Mouse (Mus musculus) cerebellum, postnatal 10 days (tissue): ENCODE data around the gene Cwf19l1.

Source experiments
- DNase-seq, 2 experiments: peaks; one replicate each; pipeline ENCODE4 v3.0.0; 2021; ENCODE audit warnings: mixed read lengths in 2 of 2

Cwf19l1 gene

DNA sequence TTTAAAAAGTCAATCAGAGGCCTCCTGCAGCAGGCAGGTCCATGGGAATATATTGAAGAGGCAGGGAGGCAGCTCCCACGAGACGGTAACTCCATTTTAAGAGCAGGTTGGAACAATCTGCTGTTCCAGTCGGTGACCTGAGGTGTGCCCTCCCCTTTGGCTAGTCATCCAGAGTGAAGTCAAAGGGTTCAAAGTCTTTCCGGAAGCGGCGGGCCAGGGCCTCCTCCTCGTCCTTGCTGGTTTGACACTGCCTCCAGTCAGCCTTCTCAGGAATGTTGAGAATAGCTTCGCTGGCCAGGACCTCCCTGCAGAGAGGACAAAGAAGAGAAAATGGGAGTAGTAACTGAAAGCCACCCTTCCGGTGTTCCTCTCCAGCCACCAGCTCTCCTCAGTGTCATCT lies 25.3 kb downstream of the Cwf19l1 start:
- no peak for DNase-seq

DNA sequence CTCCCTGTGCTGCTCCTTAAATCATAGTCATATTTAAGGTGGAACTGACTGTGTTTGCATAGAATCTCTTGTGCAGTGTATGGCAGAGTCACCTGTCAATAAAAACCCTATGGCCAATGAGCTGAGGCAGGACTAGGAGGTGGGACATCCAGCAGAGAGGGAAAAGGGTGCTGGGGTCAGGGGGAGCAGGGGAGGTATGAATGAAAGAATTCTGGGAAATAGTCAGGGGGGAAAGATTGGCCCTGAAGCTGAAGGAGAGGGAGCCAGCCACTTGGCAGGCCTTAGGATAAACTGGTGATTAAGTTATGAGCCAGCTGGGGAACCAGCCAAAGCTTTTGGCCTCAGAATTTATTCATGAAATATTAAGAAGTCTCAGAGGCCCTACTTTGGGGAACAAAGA lies 26.7 kb downstream of the Cwf19l1 start:
- peak; percentile 37 to 40 for DNase-seq

DNA sequence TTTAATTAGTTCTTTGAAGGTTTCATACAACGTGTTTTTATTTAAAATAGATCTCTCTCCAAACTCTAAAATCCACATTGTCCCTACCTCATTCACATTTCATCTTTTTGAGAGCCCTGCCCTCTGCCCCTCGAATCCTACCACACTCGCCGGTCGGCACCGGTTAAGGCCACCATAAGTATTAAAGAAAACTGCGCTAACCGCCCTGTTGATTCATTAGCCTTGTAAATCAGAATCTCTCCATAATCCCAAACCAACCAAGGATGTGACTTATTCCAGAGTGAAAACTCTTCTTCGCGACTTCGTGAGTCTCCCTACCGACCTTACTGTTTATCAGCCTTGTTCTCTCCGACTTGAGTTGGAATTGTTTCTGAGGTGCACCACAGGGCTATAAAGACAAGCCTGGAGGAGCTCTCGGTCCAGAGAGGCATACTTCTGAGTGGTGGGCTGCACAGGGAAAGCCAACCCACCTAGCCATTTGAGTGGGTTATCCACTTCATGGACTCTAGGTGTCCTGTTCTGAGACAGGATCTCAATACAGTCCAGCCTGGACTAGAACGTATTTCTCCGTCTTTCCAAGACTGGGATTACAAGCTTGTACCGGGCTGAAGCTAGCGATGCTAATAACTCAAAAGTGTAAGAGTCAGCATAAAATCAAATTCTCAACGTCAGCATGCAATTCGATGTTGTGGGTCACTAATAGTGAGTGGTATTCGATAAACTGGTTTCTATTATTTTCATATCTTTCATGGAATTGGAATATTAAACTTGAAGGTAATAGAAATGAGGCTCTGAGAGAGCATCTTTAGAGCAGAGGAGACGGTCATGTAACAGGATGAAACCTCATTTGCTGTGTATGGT lies 27.8 kb downstream of the Cwf19l1 start:
- DNase-seq: peak in 1 of 2 experiments; percentile 12

DNA sequence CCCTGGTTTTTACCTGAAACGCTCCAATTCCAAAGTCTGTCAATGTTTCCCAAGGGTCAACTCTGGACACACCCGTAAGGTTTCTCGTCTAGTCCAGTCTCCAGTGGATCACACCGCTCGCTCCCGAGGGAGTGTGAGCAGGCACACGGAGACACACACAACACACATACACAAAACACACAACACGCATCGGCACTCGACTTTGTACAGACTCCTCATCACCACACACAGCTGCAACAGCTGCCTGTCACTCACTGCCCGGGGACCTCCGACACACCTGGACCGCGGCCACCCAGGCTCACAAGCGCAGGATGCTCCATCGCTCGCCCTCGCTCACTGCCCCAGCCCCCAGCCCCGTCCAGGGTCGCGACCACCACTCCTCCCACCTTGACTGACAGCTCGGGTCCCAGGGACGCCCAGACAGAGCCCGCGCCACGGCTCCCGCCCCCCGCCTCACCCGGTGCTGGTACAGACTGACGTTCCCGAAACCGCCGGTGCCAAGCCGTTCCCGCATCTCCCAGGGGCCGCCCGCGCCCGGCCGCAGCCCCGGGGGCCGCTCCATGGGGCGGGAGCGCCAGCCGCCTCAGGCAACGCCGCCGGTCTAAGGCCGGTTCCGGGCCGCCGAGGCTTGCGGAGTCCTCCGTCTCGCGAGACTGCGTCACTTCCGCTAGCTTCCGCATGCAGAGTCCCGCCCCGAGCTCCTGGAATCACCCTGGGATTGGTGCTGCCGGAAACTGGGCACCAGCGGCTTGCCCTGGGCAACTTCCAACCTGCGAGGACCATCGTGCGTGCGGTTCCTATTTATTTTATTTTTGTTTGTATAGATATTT lies 28.6 kb downstream of the Cwf19l1 start, which contains the start of gene Chuk:
TSS of gene Chuk (minus strand) at position 650 of the 830 bp plus-strand sequence.
- DNase-seq: peak; percentile 98

DNA sequence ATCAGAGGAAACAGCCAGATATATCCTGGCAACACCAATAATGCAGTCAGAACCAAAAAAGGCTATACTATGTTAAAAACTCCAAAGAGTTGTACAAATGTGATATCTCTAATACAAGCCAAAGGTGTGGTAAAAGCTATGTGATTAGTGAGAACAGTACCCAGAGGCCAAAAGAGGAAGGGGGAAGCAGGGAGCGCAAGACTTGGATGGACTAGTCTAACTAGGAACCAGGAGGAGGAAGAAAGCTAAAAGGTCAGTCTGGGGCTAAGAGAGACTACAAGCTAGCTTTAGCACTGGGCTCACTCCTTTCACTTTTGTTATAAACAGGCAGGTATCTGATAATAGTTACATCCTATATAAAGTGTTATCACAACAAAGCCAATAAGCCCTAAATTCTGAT lies 31.3 kb downstream of the Cwf19l1 start:
- no peak for DNase-seq

DNA sequence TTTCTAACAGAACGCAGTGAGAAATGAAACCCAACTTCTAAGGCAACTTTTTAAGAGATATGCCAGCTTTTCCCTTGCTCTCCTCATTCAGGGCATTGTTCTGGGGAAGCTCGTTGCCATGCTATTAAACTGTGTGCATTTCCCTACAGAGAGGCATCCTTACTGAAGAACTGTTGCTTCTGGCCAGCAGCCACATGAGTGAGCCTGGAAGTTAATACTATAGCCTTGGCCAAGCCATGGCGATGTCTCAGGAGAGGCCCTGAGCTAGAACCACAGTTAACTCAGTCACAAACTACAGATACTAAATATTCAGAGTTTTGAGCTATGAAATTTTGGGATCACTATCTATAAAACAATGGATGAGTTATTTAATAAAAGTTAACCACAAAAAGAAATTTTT lies 32.7 kb downstream of the Cwf19l1 start:
- no peak for DNase-seq

DNA sequence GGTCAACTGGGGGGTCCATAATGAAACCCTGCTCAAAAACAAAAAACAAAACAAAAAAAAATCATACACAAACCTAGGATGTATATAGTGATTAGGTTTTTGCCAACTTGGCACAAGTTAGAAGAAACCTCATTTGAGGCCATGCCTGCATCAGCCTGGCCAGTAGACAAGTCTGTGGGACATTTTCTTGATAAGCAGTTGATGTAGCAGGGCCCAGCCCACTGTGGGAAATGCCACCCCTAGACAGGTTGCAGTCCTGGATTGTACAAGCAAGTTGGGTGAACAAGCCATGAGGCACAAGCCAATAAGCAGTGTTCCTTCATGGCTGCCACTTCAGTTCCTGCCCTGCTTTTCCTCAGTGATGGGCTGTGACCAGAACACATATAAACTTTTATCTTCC lies 34.8 kb downstream of the Cwf19l1 start:
- no peak for DNase-seq

DNA sequence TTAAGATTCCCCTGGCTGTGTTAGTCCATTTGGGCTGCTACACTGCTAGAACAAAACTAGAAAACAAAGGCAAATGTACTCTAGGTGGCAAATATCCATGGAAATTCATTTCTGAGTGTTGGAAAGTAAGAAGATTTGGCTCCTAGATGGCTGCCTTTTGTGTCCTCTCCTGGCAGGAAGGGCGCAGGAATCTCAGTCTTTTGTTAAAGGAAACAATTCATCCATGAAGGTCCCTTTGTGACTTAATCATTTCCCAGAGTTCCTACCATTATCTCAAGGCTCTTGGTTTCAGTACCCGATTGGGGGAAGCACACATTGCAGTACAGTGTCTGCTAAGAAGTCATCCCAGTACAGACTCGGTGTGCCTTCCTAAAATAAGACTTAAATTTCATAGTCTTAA lies 49.4 kb downstream of the Cwf19l1 start:
- no peak for DNase-seq

DNA sequence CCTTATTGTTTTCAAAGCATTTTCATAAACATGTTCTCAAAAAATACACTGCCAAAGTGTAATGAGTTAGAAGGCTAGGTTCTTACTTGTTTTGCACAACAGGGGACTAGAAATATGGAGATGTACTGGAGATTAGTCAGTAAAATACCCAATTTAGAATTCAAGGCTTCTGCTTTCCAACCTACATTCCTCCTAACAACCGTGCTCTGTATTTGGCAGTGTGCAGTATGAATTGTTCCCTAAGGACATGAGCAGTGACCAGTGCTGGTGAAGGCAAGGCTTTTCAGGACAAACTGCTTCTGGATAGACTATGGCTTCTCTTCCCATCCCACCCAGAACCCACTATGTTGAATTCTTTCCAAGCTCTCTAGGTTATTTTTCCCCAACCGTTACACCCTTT lies 54.8 kb downstream of the Cwf19l1 start:
- DNase-seq: no peak

DNA sequence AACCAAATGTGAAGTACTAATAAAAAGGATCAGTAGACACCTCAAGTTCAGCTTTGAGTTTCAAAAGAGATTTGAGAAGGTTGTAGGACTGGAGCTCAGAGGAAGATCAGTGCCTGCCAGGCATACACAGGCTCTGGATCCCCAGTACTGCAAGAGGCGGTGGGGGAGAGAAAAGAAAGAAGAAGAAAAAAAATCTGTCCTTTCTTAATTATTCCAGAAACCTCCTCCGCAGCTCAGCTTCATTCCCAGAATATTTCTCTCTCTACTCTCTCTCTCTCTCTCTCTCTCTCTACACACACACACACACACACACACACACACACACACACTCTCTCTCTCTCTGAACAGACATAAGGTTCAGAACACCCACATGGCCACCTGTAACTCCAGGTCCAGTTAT lies 55.7 kb downstream of the Cwf19l1 start:
- DNase-seq: no peak

DNA sequence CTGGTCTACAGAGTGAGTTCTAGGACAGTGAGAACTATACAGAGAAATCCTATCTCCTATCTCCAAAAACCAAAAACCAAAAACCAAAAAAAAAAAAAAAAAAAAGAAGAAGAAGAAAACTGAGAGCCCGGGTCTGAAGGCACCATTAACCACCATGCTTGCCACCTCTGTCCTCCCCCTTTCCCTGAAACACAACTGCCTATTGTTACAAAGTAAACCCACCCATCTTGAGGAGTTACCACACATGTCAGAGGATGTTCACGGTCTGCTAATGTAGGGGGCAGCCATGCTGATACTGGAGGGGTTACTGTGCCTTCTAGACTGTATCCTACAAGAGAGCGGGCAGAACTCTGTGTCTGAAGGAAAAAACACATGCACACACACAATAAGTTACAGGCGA lies 58.7 kb downstream of the Cwf19l1 start:
- no peak for DNase-seq

DNA sequence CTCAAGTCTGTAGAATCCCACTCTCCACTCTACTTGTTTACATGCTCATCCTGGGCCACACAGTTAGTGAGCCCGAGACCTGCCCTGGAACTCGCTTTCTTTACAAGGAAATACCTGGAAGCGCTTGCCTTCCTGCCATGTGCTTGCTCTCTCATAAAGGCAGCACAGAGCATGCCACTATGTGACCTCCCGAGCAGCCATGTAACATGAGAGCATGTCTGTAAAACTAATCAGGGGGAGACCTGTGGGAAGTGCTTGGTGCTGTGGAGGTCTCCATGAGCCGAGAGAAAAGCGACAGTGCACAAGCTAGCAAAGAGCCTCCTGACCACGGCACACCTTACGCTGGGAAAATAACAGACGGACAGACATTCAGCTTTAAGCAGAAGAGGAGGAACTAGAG lies 59.2 kb downstream of the Cwf19l1 start:
- DNase-seq: no peak

DNA sequence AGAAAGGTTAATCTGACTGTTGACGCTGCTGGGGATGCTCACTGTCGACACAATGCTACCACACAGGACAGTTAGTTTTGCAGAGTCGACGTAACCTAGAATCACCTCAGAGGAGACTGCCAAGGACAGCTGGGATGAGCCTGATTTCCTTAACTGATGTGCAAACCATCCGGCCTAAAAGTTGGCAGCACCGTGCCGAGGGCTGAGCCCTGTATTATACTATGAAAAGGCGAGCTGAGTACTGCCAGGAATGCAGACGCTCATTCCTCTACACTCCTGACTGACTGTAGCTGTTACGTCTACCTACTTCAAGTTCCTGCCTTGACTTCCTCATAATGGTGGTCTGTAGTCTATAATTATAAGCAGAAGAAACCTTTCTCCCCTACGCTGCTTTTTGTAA lies 60.7 kb downstream of the Cwf19l1 start:
- DNase-seq: no peak

DNA sequence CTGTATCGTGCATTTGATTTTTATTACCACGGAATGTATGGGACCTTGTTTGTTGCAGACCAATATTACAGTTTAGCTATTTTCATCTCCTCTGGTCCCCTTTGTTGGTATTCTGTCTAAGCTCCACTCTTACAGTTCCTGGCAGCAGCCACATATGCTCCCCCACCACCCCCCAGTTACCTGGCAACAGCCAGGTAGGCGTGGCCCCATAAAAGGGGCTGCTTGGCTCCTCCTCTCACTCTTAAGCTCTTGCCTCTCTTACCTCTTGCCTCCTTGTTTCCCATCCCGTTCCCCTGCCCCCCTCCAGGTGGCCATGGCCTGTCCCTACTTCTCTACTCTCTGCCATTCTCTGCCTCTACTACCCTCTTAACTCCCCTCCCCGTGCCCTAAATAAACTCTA lies 64.5 kb downstream of the Cwf19l1 start:
- peak; percentile 7 to 16 for DNase-seq

DNA sequence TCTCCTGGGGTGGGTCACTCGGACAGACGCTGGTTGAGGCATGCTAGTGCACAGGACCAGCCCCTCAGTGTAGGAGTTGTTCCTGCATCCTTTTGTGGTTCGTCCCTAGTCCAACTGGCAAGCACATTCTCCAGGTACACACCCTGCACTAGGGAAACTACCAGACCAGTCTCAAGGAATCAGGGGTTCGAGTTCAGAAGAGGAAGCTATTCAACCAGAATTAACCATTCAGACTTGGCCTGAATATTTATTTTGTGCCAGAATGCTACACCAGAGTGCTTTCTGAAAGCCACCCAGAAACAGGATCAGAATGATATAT lies 65.8 kb downstream of the Cwf19l1 start:
- no peak for DNase-seq

DNA sequence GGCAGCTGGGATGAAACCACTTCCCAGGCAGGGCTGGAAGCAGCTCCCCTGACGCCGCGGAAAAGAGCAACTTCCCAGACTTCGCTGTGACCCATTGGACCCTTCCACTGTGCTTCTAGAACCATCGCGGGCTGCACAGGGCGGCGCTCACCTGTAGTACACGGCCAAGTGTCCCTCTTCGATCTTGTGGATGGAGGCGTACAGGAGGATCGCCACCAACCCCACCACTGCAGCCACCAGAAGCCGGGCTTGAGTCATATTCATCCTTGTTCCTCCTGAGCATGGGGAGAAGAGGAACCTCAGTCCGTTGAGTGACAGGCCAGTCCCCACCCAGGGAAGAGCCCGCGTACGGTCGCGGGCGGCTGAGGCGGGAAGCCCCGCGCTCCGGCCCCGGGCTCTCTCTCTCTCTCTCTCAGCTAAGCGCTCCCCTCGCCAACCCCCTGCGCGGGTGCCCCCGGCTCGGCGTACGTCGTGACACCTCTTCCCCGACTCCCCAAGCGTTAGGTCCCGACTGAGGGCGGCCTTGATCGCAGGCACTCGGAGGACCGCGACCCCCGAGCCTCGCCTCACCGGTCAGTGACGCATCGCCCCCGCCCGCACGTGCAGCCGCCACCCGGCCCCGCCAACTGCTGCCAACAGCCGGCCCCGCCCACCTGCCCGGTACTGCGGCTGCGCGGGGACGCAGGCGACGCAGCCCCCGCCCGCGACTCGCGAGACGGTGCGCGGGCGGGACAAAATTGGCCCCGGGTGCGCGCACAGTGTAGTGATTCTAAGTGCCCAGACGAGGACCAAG lies 66.4 kb downstream of the Cwf19l1 start, which contains the start of gene Erlin1:
TSS of gene Erlin1 (minus strand) at position 665 of the 793 bp plus-strand sequence.
- peak; percentile 98 to 99 for DNase-seq

DNA sequence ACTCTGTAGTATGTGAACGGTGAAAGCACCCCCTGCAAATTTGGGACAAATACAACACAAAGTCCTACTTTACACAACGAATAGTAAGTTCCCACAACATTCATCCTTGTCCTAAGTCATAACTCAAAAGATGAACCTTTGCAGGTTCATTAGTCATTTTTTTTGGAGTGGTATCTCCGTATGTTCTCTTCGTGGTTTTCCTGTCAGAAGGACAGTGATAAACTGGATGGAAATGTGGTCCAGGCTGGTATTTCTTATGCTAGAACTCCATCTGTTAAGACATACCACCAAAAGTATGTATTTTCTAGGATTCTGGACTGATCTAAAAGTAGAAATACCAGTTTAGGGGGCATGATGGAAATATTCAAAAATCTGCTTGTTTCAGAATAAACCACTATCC lies 67.4 kb downstream of the Cwf19l1 start:
- DNase-seq: no peak

DNA sequence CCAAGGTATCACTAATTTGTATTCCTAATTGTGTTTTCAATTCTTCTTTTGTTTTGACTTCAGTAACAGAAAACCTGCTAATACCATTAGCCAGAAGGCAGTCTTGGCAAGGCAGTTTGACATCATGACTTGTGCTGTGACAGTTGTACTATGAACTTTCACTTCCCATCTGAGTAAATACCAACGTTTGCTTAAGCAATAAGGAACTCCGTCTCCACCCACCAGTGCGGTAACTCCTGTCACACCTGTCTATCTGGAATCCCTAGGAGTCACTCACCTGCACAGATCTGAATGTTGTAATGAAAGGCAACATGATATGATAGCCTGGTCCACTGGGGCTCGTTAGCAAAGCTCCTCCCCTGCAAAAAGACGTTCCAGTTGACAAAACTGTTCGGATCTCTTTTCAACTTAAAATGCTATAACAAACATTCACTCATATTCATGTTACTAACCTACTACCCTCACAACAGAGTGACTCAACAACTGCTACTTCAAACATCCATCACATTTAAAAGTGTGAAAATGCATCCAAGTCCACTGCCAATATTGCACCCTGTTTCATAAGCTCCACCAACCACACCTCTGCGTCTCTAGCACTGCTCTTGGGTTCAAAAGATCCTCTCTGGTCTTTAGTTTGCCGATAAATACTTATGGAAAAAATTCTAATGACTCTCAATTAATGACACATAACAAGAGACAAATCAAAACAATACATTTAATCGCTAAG lies 68.2 kb downstream of the Cwf19l1 start:
- no peak for DNase-seq

DNA sequence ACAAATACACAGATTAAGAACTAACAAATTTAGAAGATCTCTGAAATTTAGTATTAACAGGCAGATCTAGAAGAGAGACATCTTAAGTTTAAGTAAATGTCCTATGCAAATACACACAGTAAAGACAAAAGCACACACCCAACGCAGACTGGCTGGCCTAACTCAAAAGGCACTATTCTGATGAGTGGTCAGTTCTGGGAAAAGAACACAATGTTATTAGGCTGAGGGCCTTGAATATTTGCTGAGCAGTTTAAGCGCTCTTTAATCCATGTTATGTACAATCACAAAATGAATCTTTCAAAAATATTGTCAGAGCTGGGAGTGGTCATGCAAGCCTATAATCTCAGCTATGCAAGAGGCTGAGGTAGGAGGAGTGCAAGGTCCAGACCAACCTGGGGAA lies 70.9 kb downstream of the Cwf19l1 start:
- no peak for DNase-seq

DNA sequence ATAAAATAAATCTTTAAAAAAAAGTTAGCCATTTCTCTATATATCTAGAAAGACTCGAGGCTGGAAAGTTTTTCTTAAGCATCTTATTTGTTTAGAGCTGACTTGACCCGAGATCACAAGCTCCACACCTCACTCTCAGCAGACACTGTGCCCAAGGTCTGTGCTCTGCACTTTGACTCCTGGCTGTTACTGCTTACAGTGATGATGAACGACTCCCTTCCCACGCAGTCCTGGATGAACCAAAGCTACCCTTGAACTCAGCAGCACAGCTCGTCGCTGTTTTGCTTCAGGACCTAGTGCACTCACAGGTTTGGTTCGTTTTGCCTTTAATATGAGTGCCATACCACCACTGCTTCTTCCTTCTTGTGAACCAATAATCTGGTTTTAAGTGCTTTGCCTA lies 71.9 kb downstream of the Cwf19l1 start:
- no peak for DNase-seq

DNA sequence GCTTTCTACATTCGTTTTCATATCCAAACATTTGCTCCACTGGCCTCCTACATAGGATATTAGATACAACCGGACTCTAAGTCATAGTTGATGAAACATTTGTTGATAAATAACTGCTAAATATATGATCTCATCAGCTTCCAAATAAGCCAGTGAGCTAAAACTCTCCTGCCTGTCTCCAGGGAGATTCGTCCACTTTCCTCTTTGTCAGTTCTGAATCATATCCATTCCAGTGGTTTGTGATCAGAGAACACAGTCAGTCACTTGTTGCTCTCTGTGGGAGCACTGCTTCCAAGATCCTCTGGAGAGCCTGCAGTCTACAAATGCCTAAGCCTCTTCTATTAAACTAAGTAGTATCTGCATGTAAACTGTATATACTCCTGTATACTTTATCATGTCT lies 75.5 kb downstream of the Cwf19l1 start:
- no peak for DNase-seq
